Mouse (Mus musculus): ENCODE measurements around the gene Orc4.
A peak's percentile ranks its signal among the peaks of the same experiment; 100 is the strongest.
"Not testable (repeated sequence)": the region's sequence is repeated elsewhere in the genome, so short reads cannot be mapped to it uniquely, and the experiment has no call there.

Gene Orc4

DNA sequence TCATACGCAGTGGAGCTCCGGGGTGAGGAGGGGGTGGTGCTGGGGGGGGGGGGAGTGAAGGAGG, at the start of gene Orc4:
Gene Orc4 (minus strand): TSS at position 26 of the 64 bp plus-strand sequence.
- DNase-seq (ENCODE audit: low read depth) = no peak

DNA sequence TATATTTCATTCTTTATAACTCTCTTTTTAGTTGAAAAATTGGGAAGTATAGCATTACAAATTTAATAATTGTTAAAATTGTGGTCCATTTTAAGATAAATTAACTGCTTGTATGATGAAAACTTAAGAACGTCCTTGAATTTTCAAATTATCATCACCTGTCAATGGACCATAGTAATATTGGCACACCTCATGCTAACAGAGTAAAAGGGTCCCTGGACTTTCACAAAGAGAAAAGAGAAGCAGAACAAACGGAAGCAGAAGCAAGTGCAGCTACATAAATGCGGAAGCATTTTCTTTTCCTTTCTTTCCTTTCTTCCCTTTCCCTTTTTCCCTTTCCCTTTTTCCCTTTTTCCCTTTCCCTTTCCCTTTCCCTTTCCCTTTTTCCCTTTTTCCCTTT, 40.2 kb upstream of the Orc4 start:
- DNase-seq (ENCODE audit: low read depth) = no peak

GRCm38 (mm10) chr2:48978920-48979319, 28.8 kb upstream of the Orc4 start:
- DNase-seq (ENCODE audit: low read depth) = no peak

GRCm38 (mm10) chr2:48956591-48956990, 6.5 kb upstream of the Orc4 start:
- no peak for DNase-seq (ENCODE audit: low read depth)

DNA sequence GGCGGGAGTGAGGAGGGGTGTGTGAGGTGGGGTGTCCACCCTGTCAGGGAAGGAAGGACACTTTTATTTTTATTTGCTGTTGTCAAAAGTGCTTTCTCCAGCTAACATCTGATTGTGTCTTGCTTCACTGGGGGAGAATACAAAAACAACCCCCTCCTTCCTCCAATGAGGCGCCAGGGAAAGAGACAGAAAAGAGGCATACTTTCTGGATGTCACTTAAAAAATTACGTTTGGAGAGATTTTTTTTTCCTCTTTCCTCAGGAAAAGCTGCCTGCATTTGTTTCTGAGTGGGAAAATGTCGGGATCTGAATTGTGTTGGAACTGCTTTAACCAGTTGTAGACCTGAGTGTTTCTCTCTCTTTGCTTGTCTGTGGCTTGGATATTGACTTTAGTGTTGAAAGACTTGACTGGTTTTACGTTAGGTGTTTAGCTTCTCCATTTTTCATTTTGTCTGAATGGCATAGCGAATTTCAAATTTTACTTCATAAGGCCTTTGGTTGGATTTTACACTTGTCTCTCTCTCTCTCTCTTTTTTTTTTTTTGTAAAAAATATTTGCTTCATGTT, 321 bp upstream of the Orc4 start:
- DNase-seq (ENCODE audit: low read depth) = no peak

- no peak for DNase-seq (ENCODE audit: low read depth)
These were observed 280 bp downstream of the Orc4 start for GRCm38 (mm10) chr2:48949743-48950251.

GRCm38 (mm10) chr2:48948841-48949584, 1.1 kb downstream of the Orc4 start, which contains the start of gene Mbd5:
Gene Mbd5 (plus strand): TSS chr2:48949508.
- peak; percentile 97 for DNase-seq (ENCODE audit: low read depth)

- DNase-seq (ENCODE audit: low read depth) = no peak
These were observed 2.3 kb downstream of the Orc4 start for GRCm38 (mm10) chr2:48947761-48948160.

GRCm38 (mm10) chr2:48935058-48935457, 15.0 kb downstream of the Orc4 start:
- no peak for DNase-seq (ENCODE audit: low read depth)

DNA sequence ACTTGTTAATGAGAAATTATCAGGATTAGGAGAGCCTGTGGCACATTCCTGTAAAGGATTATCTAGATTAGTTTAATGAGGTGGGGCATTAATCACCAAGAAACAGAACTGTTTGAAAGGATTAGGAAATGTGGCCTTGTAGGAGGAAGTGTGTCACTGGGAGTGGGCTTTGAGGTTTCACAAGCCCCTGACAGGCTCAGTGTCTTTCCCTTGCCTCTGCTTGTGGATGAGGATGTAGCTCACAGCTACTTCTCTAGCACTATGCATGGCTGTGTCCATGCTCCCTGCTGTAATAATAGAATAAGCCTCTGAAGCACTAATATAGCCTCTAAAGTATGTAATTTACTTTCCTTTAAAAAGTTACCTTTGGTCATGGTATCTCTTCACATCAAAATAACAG, 34.2 kb downstream of the Orc4 start:
- DNase-seq (ENCODE audit: low read depth) = no peak

- no peak for DNase-seq (ENCODE audit: low read depth)
These were observed 35.9 kb downstream of the Orc4 start for GRCm38 (mm10) chr2:48914185-48914584.

DNA sequence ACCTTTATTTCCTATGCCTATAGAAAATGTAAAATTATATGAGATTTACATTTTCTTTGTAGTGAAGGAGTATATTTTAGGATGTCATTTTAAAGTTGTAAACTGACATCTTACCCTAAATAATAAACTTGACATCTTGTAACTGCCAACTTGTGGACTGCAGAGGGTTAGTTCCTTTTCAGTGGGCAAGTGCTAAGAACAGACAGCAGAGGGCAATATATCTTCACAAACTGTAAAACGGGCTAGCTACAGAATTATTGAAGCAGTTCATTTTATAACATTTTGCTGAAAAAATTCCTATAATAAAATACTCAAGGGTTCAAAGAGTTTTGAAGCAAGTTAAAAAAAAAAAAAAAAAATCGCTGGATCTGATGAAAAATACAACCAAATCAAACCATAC, 41.2 kb downstream of the Orc4 start:
- DNase-seq (ENCODE audit: low read depth) = peak; percentile 28

GRCm38 (mm10) chr2:48895186-48895585, 54.9 kb downstream of the Orc4 start:
- no peak for DNase-seq (ENCODE audit: low read depth)

GRCm38 (mm10) chr2:48885945-48886344, 64.1 kb downstream of the Orc4 start:
- peak; percentile 26 for DNase-seq (ENCODE audit: low read depth)

DNA sequence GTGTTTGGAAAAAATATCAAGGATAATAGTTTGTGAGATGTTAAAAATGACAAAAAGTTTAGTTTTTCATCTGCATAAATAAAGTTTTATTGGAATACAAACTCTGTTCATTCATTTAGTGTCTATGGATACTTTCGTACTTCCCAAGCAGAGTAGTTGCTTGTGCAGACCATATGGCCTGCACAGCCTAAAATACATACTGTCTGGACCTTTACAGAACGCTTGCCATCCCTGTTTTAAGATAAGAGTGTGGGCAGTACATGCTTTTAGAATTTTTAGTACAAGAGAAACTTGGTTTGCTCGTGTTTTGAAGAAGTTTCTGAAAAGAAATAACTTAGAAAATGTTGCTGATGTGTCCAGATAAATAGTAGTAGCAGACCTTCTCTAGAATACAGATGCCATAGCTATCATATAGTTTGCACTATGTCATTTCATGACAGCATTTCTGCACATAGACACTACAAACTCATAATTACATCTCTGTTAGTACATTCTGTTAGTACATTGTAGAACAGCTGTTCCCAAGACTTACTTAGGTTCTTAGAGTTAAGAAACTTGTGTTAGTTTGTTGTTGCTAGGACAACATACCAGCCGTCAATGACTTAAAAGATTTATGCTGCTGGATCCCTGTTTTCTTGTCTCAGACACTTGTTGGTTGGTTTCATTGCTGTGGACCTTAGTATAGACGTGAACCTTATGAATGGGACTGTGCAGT, 81.7 kb downstream of the Orc4 start:
- no peak for DNase-seq (ENCODE audit: low read depth)

GRCm38 (mm10) chr2:48865596-48865995, 84.5 kb downstream of the Orc4 start:
- DNase-seq (ENCODE audit: low read depth) = not testable (repeated sequence)

All from fibroblast of lung, adult 2 months (primary cell).